Mouse (Mus musculus) heart, postnatal 0 days (tissue): ENCODE data around the gene Krtap5-4.
"Not testable (repeated sequence)": the region's sequence is repeated elsewhere in the genome, so short reads cannot be mapped to it uniquely, and the experiment has no call there.

ENCODE experiments used
- CTCF ChIP-seq: IDR thresholded peaks from 2 replicates; pipeline ENCODE4 v1.5.1; 2016; ENCODE audit warnings: antibody characterized with exemption, control low read depth, low read depth
- EP300 ChIP-seq: IDR thresholded peaks from 2 replicates; pipeline ENCODE4 v1.6.1; 2016; ENCODE audit warnings: antibody characterized with exemption, low read depth

GRCm38 (mm10) chr7:142258254-142258653 lies 45.1 kb upstream of the Krtap5-4 start, which contains the start of gene Gm2431:
- TF ChIP-seq CTCF, EP300: not testable (repeated sequence)
